Mouse (Mus musculus) myocyte (in vitro differentiated cells): ENCODE measurements around the gene Bckdha. TPM values are rescaled to one million over a fixed set of nuclear protein-coding genes. Genes with fewer than 3 reads are reported as not detected.
A peak's percentile ranks its signal among the peaks of the same experiment; 100 is the strongest.

Experiments
- H3K27me3 ChIP-seq: one replicate; pipeline ENCODE4 v1.6.1; 2011; ENCODE audit not compliant: control insufficient read depth, insufficient read depth, insufficient read length
- H3K36me3 ChIP-seq: one replicate; pipeline ENCODE4 v1.6.1; 2011; ENCODE audit not compliant: control insufficient read depth, insufficient read depth
- H3K4me2 ChIP-seq: one replicate; pipeline ENCODE4 v1.6.1; 2011; ENCODE audit warnings: low read depth, control low read depth
- H3K4me3 ChIP-seq: one replicate; pipeline ENCODE4 v1.5.1; 2011; ENCODE audit warnings: mild to moderate bottlenecking, control low read depth, moderate library complexity
- H3K79me2 ChIP-seq: one replicate; pipeline ENCODE4 v1.6.1; 2011; ENCODE audit not compliant: control insufficient read depth, insufficient read depth
- H3ac ChIP-seq: one replicate; pipeline ENCODE4 v1.6.1; 2011; ENCODE audit not compliant: control insufficient read depth, insufficient read length
- CEBPB ChIP-seq: IDR thresholded peaks from 2 replicates; pipeline ENCODE4 v1.6.1; 2011; ENCODE audit warnings: mild to moderate bottlenecking, moderate library complexity; ENCODE audit not compliant: poor library complexity, insufficient read depth, severe bottlenecking
- E2F4 ChIP-seq: IDR thresholded peaks from one replicate; pipeline ENCODE4 v1.6.1; 2011; ENCODE audit warnings: mild to moderate bottlenecking, control low read depth, moderate library complexity; ENCODE audit not compliant: insufficient read depth
- MAX ChIP-seq: IDR thresholded peaks from one replicate; pipeline ENCODE4 v1.6.1; 2011; ENCODE audit warnings: low read depth, mild to moderate bottlenecking, control low read depth
- MYOD1 ChIP-seq, 3 experiments: IDR thresholded peaks; one replicate each; pipeline ENCODE4 v1.6.1; 2011; ENCODE audit warnings: control low read depth in 2 of 3, low read depth in 2 of 3, mild to moderate bottlenecking in 2 of 3, moderate library complexity in 1 of 3; ENCODE audit not compliant: insufficient read length in 2 of 3, control insufficient read depth in 1 of 3
- MYOG ChIP-seq, 3 experiments: IDR thresholded peaks; one replicate each; pipeline ENCODE4 v1.6.1; 2011; ENCODE audit warnings: control low read depth in 2 of 3, low read depth in 2 of 3, mild to moderate bottlenecking in 2 of 3; ENCODE audit not compliant: insufficient read length in 2 of 3, control insufficient read depth in 1 of 3, insufficient read depth in 1 of 3
- POLR2A ChIP-seq: IDR thresholded peaks from one replicate; pipeline ENCODE4 v1.6.1; 2011; ENCODE audit warnings: low read depth, mild to moderate bottlenecking, control low read depth, moderate library complexity; ENCODE audit not compliant: insufficient read length
- POLR2AphosphoS2 ChIP-seq: IDR thresholded peaks from one replicate; pipeline ENCODE4 v1.6.1; 2011; ENCODE audit warnings: low read depth, control low read depth; ENCODE audit not compliant: insufficient read length
- REST ChIP-seq: IDR thresholded peaks from one replicate; pipeline ENCODE4 v1.6.1; 2011; ENCODE audit warnings: mild to moderate bottlenecking, control low read depth, moderate library complexity; ENCODE audit not compliant: insufficient read depth, insufficient read length
- SRF ChIP-seq: IDR thresholded peaks from one replicate; pipeline ENCODE4 v1.6.1; 2011; ENCODE audit warnings: low read depth; ENCODE audit not compliant: control insufficient read depth, insufficient read length
- TCF12 ChIP-seq: IDR thresholded peaks from one replicate; pipeline ENCODE4 v1.6.1; 2011; ENCODE audit warnings: mild to moderate bottlenecking, control low read depth; ENCODE audit not compliant: poor library complexity, insufficient read depth, severe bottlenecking
- TCF3 ChIP-seq: IDR thresholded peaks from one replicate; pipeline ENCODE4 v1.6.1; 2011; ENCODE audit warnings: low read depth, control low read depth; ENCODE audit not compliant: insufficient read length
- USF1 ChIP-seq: IDR thresholded peaks from one replicate; pipeline ENCODE4 v1.6.1; 2011; ENCODE audit warnings: low read depth, mild to moderate bottlenecking, control low read depth, moderate library complexity
- polyA plus RNA-seq: library from polyadenylated mRNA; unstranded; fragments of >200 nt; fragmentation: generic; extraction: Trizol; gene quantifications from one replicate; pipeline ENCODE4 v1.2.1, GENCODE M21; 2012; ENCODE audit warnings: missing spikeins

The Bckdha gene
- polyA plus RNA-seq, 1 experiment = 54.9 TPM

DNA sequence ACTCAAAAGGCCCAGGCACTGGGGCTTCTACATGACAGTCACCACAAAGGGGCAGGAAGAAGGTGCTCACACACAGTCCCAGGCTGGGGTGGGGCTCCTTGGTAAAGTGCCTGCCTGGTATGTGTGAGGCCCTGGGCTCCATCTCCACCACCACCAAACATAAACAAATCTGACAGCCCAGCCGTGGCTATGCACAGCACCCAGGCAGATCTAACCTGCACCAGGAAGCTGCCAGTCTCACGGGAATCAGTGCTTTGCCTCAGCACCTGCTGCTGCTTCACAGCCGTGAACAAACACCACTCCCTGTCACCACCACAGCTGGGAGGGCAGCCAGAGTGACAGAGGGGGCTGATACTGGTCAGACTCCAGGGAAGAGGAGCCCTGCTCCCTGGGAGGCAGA lies 22.4 kb downstream of the Bckdha start:
- H3ac ChIP-seq = no peak overlapping the region
- TF ChIP-seq MYOD1 (IDR thresholded peaks at IDR 0.05; ENCODE audit: control insufficient read depth in 1 of 3, insufficient read length in 2 of 3, low read depth in 2 of 3) = peak; percentile 63 to 97 (median 92)
- TF ChIP-seq SRF = no peak
- no peak for TF ChIP-seq MAX
- no peak for TF ChIP-seq POLR2A
- no peak for TF ChIP-seq REST
- TF ChIP-seq MYOG (IDR thresholded peaks at IDR 0.05; ENCODE audit: control insufficient read depth in 1 of 3, insufficient read depth in 1 of 3, insufficient read length in 2 of 3, low read depth in 2 of 3) = peak; percentile 38 to 92 (median 87)
- TF ChIP-seq POLR2AphosphoS2 = no peak
- peak; percentile 69 for TF ChIP-seq TCF3
- TF ChIP-seq TCF12 = no peak
- H3K36me3 ChIP-seq = no peaks in the 10 kb centered on the region

DNA sequence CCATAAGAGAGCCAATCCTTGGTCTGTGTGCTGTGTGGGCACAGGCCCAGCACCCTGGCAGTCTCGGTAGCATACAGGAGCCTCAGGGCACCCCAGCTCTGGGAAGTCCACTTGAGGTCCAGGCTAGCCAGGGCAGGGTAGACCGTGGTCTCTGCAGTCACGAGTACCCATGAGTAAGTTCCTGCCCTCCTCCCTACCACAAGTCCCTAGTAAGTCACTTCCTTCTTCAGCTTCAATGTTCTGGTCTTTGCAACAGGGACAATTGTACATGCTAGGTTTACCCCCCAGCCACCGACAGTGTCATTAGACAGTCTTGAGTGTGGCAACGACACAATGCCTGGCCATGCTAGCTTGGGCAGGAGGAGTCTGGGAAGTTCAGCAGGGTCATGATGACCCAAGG lies 26.1 kb downstream of the Bckdha start:
- no peaks in the 10 kb centered on the region for H3K36me3 ChIP-seq
- H3ac ChIP-seq = no peak overlapping the region
- no peaks in the 10 kb centered on the region for H3K27me3 ChIP-seq
- no peak overlapping the region for H3K4me2 ChIP-seq
- TF ChIP-seq MYOG (IDR thresholded peaks at IDR 0.05; ENCODE audit: control insufficient read depth in 1 of 3, insufficient read depth in 1 of 3, insufficient read length in 2 of 3, low read depth in 2 of 3) (no peak), MAX (no peak), TCF12 (no peak), E2F4 (no peak), CEBPB (no peak), USF1 (no peak), MYOD1 (IDR thresholded peaks at IDR 0.05; ENCODE audit: control insufficient read depth in 1 of 3, insufficient read length in 2 of 3, low read depth in 2 of 3) (no peak), POLR2A (no peak), REST (no peak), POLR2AphosphoS2 (no peak), TCF3 (no peak), SRF (no peak)
- no peak overlapping the region for H3K4me3 ChIP-seq
- H3K79me2 ChIP-seq = no peaks in the 10 kb centered on the region

More for the DNA sequence above, 22.4 kb downstream of the Bckdha start:
- no peak overlapping the region for H3K4me3 ChIP-seq
- no peak overlapping the region for H3K4me2 ChIP-seq
- H3K27me3 ChIP-seq = no peaks in the 10 kb centered on the region
- H3K79me2 ChIP-seq = no peaks in the 10 kb centered on the region

DNA sequence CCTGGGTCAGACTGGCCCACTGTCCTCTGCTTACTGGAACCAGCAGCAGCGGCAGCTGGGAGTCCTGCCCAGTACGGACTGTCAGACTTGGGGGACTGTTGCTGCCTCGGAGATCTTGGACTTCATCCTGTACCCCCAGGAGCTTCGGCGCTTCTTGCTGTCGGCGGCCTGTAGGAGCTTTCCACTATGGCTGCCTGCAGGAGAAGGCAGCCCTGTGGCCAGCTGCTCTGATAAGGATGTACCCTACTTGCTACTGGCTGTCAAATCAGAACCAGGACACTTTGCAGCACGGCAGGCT lies 30.5 kb downstream of the Bckdha start:
- no peaks in the 10 kb centered on the region for H3K36me3 ChIP-seq
- H3K27me3 ChIP-seq = no peaks in the 10 kb centered on the region

DNA sequence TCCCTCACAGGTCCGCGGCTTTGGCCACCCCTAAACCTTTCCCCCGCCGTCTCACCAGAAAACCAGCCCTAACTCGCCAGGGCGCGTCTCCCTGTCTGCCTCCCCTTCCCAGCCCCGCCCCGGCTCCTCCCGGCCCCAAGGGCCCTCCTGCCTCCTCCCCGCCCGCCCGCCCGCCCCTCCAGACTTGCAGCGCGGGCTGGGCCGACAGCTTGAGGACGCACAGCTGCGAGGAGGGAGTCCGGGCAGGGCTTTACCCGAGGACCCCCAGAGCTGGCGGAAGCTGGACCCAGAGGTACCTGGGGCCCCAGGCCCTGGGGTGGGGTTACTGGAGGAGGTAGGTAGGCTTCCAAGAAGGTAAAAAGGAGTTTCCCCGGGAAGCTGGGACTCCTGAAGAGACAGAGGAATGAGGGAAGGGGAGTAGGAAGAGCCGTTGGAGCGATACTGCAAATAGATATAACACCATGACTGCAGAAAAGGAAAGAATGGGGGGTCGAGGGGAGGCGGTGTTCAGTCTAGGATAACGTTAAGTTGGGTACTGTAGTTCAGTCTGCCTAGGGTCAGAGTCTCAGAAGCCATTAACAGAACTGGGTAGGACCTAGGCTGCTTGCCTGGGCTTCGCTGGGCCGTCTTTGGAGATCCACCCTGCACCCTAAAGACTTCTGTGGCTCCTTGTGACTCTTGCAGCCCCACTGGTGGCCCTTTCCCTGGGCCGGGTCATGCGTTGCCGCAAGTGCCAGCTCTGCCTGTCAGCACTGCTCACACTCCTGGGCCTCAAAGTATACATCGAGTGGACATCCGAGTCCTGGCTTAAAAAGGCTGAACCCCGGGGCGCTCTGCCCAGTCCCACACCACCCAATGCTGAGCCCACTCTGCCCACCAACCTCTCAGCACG lies 31.1 kb downstream of the Bckdha start:
- H3K27me3 ChIP-seq = no peaks in the 10 kb centered on the region
- peak; percentile 38 for TF ChIP-seq POLR2A
- TF ChIP-seq E2F4 = no peak
- no peaks in the 10 kb centered on the region for H3K79me2 ChIP-seq
- peak overlapping the region; percentile 16 for H3K4me3 ChIP-seq
- peak overlapping the region; percentile 89 for H3K4me2 ChIP-seq
- no peaks in the 10 kb centered on the region for H3K36me3 ChIP-seq
- no peak overlapping the region for H3ac ChIP-seq

More for the DNA sequence above, 30.5 kb downstream of the Bckdha start:
- Histone ChIP-seq H3ac (no peak overlapping the region), H3K79me2 (no peaks in the 10 kb centered on the region), H3K4me2 (peak overlapping the region; percentile 89), H3K4me3 (no peak overlapping the region)
- TF ChIP-seq MAX = no peak
- TF ChIP-seq TCF12 = no peak
- no peak for TF ChIP-seq CEBPB
- TF ChIP-seq REST = no peak
- TF ChIP-seq TCF3 = no peak
- no peak for TF ChIP-seq POLR2AphosphoS2
- no peak for TF ChIP-seq SRF
- no peak for TF ChIP-seq E2F4
- no peak for TF ChIP-seq POLR2A
- no peak for TF ChIP-seq MYOD1 (IDR thresholded peaks at IDR 0.05; ENCODE audit: control insufficient read depth in 1 of 3, insufficient read length in 2 of 3, low read depth in 2 of 3)
- no peak for TF ChIP-seq USF1
- TF ChIP-seq MYOG (IDR thresholded peaks at IDR 0.05; ENCODE audit: control insufficient read depth in 1 of 3, insufficient read depth in 1 of 3, insufficient read length in 2 of 3, low read depth in 2 of 3) = no peak
